Mouse (Mus musculus) ES-Bruce4 (cell line): Measurements from ENCODE around the gene Txn2. TPM values are rescaled to one million over a fixed set of nuclear protein-coding genes. Genes with fewer than 3 reads are reported as not detected.

Source experiments
- H3K27ac ChIP-seq: 2 replicates; pipeline ENCODE4 v1.5.1; 2012; ENCODE audit warnings: low read length, inconsistent platforms; ENCODE audit not compliant: insufficient read depth
- H3K27me3 ChIP-seq: 2 replicates; pipeline ENCODE4 v1.6.1; 2012; ENCODE audit warnings: mild to moderate bottlenecking, low read length, inconsistent platforms; ENCODE audit not compliant: control insufficient read depth, poor library complexity, insufficient read depth, severe bottlenecking
- H3K36me3 ChIP-seq: 2 replicates; pipeline ENCODE4 v1.6.1; 2012; ENCODE audit warnings: inconsistent platforms, mild to moderate bottlenecking, low read length, moderate library complexity; ENCODE audit not compliant: control insufficient read depth, poor library complexity, insufficient read depth, severe bottlenecking
- H3K4me1 ChIP-seq: one replicate; pipeline ENCODE4 v1.8.1; 2011; ENCODE audit warnings: low read length; ENCODE audit not compliant: control insufficient read depth, insufficient read depth
- H3K4me3 ChIP-seq: 2 replicates; pipeline ENCODE4 v1.5.1; 2011; ENCODE audit warnings: low read depth, mild to moderate bottlenecking, low read length
- H3K9ac ChIP-seq: 2 replicates; pipeline ENCODE4 v1.6.1; 2012; ENCODE audit warnings: low read depth, mild to moderate bottlenecking, inconsistent platforms; ENCODE audit not compliant: poor library complexity, severe bottlenecking
- H3K9me3 ChIP-seq: replicated peaks from 2 replicates; pipeline ENCODE4 v1.6.1; 2012; ENCODE audit warnings: mild to moderate bottlenecking, low read length, inconsistent platforms; ENCODE audit not compliant: control insufficient read depth, poor library complexity, insufficient read depth, severe bottlenecking
- CTCF ChIP-seq: IDR thresholded peaks from one replicate; pipeline ENCODE4 v1.8.1; 2011; ENCODE audit warnings: low read depth, low read length
- EP300 ChIP-seq: IDR thresholded peaks from 2 replicates; pipeline ENCODE4 v1.6.1; 2011; ENCODE audit warnings: low read depth, low read length; ENCODE audit not compliant: insufficient read depth
- POLR2A ChIP-seq: IDR thresholded peaks from one replicate; pipeline ENCODE4 v1.8.1; 2011; ENCODE audit warnings: low read length; ENCODE audit not compliant: insufficient read depth
- polyA plus RNA-seq: library from polyadenylated mRNA; stranded (reverse); fragments of >200 nt; gene quantifications from 2 replicates; pipeline ENCODE4 v1.2.4, GENCODE M21; 2011; ENCODE audit warnings: low read depth; ENCODE audit not compliant: missing spikeins, insufficient read depth, insufficient read length

Txn2 gene
- polyA plus RNA-seq, 1 experiment = 167 TPM

- Histone ChIP-seq H3K27me3 (no peaks in the 10 kb centered on the region), H3K4me1 (no peaks in the 10 kb centered on the region), H3K9ac (no peak overlapping the region), H3K9me3 (no peaks in the 10 kb centered on the region), H3K4me3 (no peak overlapping the region), H3K36me3 (peaks cover 10% of the 10 kb centered on the region), H3K27ac (no peak overlapping the region)
- no peak for TF ChIP-seq EP300
- TF ChIP-seq POLR2A = no peak
- no peak for TF ChIP-seq CTCF
Observed at GRCm38 (mm10) chr15:77931689-77932016, 2.8 kb upstream of the Txn2 start.

DNA sequence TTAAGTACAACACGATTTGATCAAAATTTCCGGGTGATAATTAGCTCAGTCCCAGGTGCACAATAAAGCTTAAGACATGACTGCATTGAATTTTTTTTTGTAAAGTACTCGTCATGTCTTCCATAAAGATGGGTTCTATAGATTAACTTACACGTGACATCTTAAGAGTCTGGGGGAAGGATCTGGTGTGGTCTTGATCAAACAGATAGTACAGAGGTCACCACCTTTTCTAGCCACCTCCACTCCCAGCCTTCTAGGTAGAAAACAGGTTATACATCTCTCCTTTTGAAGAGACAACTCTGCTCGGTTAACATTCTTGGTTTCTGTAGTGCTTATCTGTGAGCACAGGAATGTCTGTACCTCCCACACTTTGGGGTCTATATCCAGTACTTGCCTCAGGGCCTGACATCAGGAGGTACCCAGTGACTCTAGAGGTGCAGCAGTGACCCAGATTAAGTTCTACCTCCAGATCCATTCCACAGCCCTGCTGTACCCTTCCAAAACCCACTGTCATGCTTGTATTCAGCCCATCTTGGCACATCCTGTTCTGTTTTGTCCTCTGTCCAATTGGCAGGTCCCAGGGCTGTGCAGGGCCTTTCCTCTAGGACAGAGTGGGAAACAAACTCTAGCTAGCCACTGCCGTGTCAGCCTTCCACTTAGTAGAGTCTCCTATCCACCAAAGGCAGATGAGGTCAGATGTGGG is 2.3 kb upstream of the Txn2 start:
- TF ChIP-seq EP300 (no peak), CTCF (no peak), POLR2A (no peak)
- Histone ChIP-seq H3K9me3 (no peaks in the 10 kb centered on the region), H3K27ac (no peak overlapping the region), H3K4me1 (no peaks in the 10 kb centered on the region), H3K36me3 (peaks cover 14% of the 10 kb centered on the region), H3K27me3 (no peaks in the 10 kb centered on the region), H3K4me3 (no peak overlapping the region), H3K9ac (no peak overlapping the region)

- Histone ChIP-seq H3K4me1 (no peaks in the 10 kb centered on the region), H3K4me3 (0 out of 2 replicates have a peak overlapping the region, but pooled peaks have one; percentile 75), H3K27me3 (no peaks in the 10 kb centered on the region), H3K36me3 (peaks cover 23% of the 10 kb centered on the region), H3K27ac (no peak overlapping the region), H3K9me3 (no peaks in the 10 kb centered on the region), H3K9ac (peak overlapping the region; percentile 58)
- no peak for TF ChIP-seq CTCF
- no peak for TF ChIP-seq POLR2A
- no peak for TF ChIP-seq EP300
Observed at GRCm38 (mm10) chr15:77929804-77930203, 998 bp upstream of the Txn2 start.

GRCm38 (mm10) chr15:77928091-77928490 is 715 bp downstream of the Txn2 start:
- no peak overlapping the region for H3K27ac ChIP-seq

DNA sequence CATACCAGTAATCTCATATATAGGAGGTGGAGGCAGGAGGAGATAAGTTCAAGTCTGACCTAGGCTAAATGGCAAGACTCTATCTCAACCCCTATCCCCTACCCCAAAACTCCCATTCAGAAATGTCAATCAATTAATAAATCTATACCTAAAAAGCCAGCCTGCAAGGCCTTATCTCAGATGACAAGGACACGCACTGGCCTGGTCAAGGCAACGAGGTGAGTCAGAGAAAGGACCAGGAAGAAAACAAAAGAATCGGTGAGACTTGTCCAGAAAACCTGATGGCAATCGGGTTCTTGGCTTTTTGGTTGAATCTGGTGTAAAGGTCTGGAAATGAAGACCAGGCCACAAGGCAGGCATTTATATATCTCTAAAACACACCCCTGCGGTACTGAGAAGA is 1.9 kb downstream of the Txn2 start:
- H3K4me1 ChIP-seq = no peaks in the 10 kb centered on the region
- TF ChIP-seq POLR2A (no peak), EP300 (no peak), CTCF (no peak)
- no peaks in the 10 kb centered on the region for H3K9me3 ChIP-seq
- no peak overlapping the region for H3K9ac ChIP-seq
- H3K27me3 ChIP-seq = no peaks in the 10 kb centered on the region
- H3K36me3 ChIP-seq = peaks cover 44% of the 10 kb centered on the region
- H3K4me3 ChIP-seq = no peak overlapping the region
- no peak overlapping the region for H3K27ac ChIP-seq

More at GRCm38 (mm10) chr15:77928091-77928490, 715 bp downstream of the Txn2 start:
- Histone ChIP-seq H3K36me3 (peaks cover 36% of the 10 kb centered on the region), H3K27me3 (no peaks in the 10 kb centered on the region), H3K4me3 (peak overlapping the region; percentile 86), H3K4me1 (no peaks in the 10 kb centered on the region), H3K9ac (peak overlapping the region; percentile 61), H3K9me3 (no peaks in the 10 kb centered on the region)
- no peak for TF ChIP-seq CTCF
- no peak for TF ChIP-seq EP300
- TF ChIP-seq POLR2A = no peak

GRCm38 (mm10) chr15:77925195-77925594 is 3.6 kb downstream of the Txn2 start:
- no peak overlapping the region for H3K27ac ChIP-seq
- H3K4me3 ChIP-seq = no peak overlapping the region
- H3K27me3 ChIP-seq = no peaks in the 10 kb centered on the region
- no peaks in the 10 kb centered on the region for H3K9me3 ChIP-seq
- no peak for TF ChIP-seq CTCF
- no peak for TF ChIP-seq EP300
- no peak for TF ChIP-seq POLR2A
- H3K9ac ChIP-seq = no peak overlapping the region
- H3K4me1 ChIP-seq = no peaks in the 10 kb centered on the region
- peaks cover 55% of the 10 kb centered on the region for H3K36me3 ChIP-seq
